Mouse (Mus musculus): ENCODE data around the gene Psmb8.

DNA sequence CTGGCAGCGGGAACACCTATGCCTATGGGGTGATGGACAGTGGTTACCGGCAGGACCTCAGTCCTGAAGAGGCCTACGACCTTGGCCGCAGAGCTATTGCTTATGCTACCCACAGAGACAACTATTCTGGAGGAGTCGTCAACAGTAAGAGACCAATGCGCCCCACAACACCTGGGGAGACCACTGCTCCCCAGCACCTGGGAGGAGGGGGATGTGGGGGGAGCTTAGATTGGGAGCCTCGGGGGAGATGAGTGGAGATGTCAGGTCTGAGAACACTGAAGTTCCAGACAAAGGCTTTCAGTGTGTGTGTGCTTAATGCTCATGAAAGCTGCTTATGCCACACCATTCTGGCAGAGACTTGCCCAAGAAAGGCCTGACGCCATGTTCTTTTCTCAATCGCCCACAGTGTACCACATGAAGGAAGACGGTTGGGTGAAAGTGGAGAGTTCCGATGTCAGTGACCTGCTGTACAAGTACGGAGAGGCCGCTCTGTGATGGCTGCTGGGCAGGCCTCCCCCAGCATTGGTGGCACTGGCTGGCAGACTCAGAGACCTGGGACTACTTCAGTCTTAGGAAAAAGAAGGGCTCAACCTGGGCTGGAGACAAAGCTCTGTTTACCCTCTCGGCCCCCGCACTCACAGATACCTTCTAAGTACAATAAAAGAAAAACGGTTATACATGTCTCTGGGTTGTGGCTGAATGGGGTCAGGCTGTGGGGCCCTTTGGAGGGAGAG is 3.4 kb downstream of the Psmb8 start:
- no peak for TF ChIP-seq CTCF (IDR thresholded peaks at IDR 0.05; ENCODE audit: low read depth)
- TF ChIP-seq EP300 (IDR thresholded peaks at IDR 0.05; ENCODE audit: low read depth) = no peak

All from liver, embryonic 14.5 days (tissue).